In genomic region chr1:55454119-55454518, GRCm38 (mm10) we compare ENCODE assay signal across 11 mouse cellular contexts. TPM values are rescaled to one million over a fixed set of nuclear protein-coding genes. Genes with fewer than 3 reads are reported as not detected.
A peak's percentile ranks its signal among the peaks of the same experiment; 100 is the strongest.
DNase-seq lines count a peak whose midpoint lies in the region; ATAC-seq lines count a peak whose summit lies in the region.
"Had no signal": no experiment of that assay in that cellular context is flagged by ENCODE, and none has a peak within 500 bp of the region (broad histone marks: within the 10 kb centered on the region; RNA-seq: fewer than 3 reads in every experiment).

No protein-coding gene starts in this region.

- WGBS in kidney, embryonic 15.5 days = 52% methylated on average over 5 of the region's 5 CpGs
- WGBS in large intestine, adult 2 months = 34% methylated on average over 5 of the region's 5 CpGs

- no peak overlapping the region for H3K9ac ChIP-seq in kidney, embryonic 15.5 days
- H3K9ac ChIP-seq: liver, embryonic 14.5 days; midbrain, embryonic 12.5 days had no signal

- DNase-seq in kidney, adult 18-20 months = no peak
- DNase-seq in cerebellum, adult 9-10 months = peak; percentile 11
- DNase-seq in large intestine, adult 2 months (ENCODE audit: low read depth, low spot score) = peak; percentile 27
- no peak for DNase-seq in c-Kit-positive CD71-positive TER-119-positive erythroid progenitor cells, embryonic 14.5 days (ENCODE audit: low spot score)
- DNase-seq in lung, postnatal 14 days = no peak
- DNase-seq: adrenal gland, postnatal 36 days; kidney, adult 2 months had no signal

- no peaks in the 10 kb centered on the region for H3K4me1 ChIP-seq in kidney, embryonic 15.5 days

- no peaks in the 10 kb centered on the region for H3K9me3 ChIP-seq in kidney, embryonic 15.5 days (replicated peaks)
- H3K9me3 ChIP-seq: midbrain, embryonic 12.5 days had no signal

- H3K4me2 ChIP-seq in kidney, embryonic 15.5 days = no peak overlapping the region
- H3K4me2 ChIP-seq: midbrain, embryonic 12.5 days had no signal

- ATAC-seq in kidney, embryonic 15.5 days (replicated peaks; ENCODE audit: low FRiP score) = peak; percentile 46; the same call in 1 of the 2 replicates
- ATAC-seq in megakaryocyte-erythroid progenitor cell, adult 5-6 weeks (replicated peaks; ENCODE audit: low FRiP score, low TSS enrichment, poor library complexity, severe bottlenecking) = 0 out of 2 replicates have a peak, but pooled peaks have one; percentile 22

- no peak overlapping the region for H3K4me3 ChIP-seq in kidney, embryonic 15.5 days (replicated peaks)
- H3K4me3 ChIP-seq: midbrain, embryonic 12.5 days had no signal

- H3K27me3 ChIP-seq in kidney, embryonic 15.5 days = no peaks in the 10 kb centered on the region
- H3K27me3 ChIP-seq: midbrain, embryonic 12.5 days had no signal

- no peak overlapping the region for H3K27ac ChIP-seq in kidney, embryonic 15.5 days
- H3K27ac ChIP-seq: liver, embryonic 14.5 days; midbrain, embryonic 12.5 days had no signal

- no peaks in the 10 kb centered on the region for H3K36me3 ChIP-seq in kidney, embryonic 15.5 days
- H3K36me3 ChIP-seq: midbrain, embryonic 12.5 days had no signal

RNA-seq across cellular contexts. Expression of gene Plcl1, which starts 48.4 kb away (rescaled TPM):
- polyA plus RNA-seq in kidney, embryonic 15.5 days (2015; fragmentation: Nextera tagmentation; extraction: Ambion mirVana) = 4.8 and 5.5 TPM in 2 replicates
- 0.37 and 0.52 TPM in 2 replicates for polyA plus RNA-seq in large intestine, adult 2 months (2012; rRNA removed)
- total RNA-seq in megakaryocyte-erythroid progenitor cell, adult 5-6 weeks (2014; fragmentation: Nextera tagmentation) = 0.07 TPM in 1 of 2 replicates, not detected in the other
- total RNA-seq in megakaryocyte-erythroid progenitor cell, adult 5-6 weeks (2017) = not detected in 2 replicates

Comparison
In these comparisons a context has a peak if more than half of its experiments do, and no peak if none do; other contexts are left out.
1. DNase-seq: peak in cerebellum, adult 9-10 months (single experiment) and large intestine, adult 2 months (single experiment); none in kidney, adult 18-20 months (single experiment), c-Kit-positive CD71-positive TER-119-positive erythroid progenitor cells, embryonic 14.5 days (single experiment) and lung, postnatal 14 days (single experiment).